Mouse (Mus musculus) ovary, postnatal 14 days (tissue): Measurements from ENCODE around the gene Rnh1.

Experiments used
- DNase-seq: peaks from one replicate; pipeline ENCODE4 v3.0.0; 2022; ENCODE audit warnings: low spot score

Gene Rnh1

GRCm38 (mm10) chr7:141172116-141173006 is at the start of gene Rnh1:
TSS of gene Rnh1 (minus strand) at chr7:141172857.
- peak; percentile 78 for DNase-seq

GRCm38 (mm10) chr7:141222126-141222467 is 49.4 kb upstream of the Rnh1 start:
- no peak for DNase-seq

- peak; percentile 90 for DNase-seq
These were observed 48.8 kb upstream of the Rnh1 start for GRCm38 (mm10) chr7:141221249-141222125.

GRCm38 (mm10) chr7:141220377-141220776 is 47.7 kb upstream of the Rnh1 start:
- no peak for DNase-seq

GRCm38 (mm10) chr7:141219558-141220099 is 47.0 kb upstream of the Rnh1 start:
- DNase-seq = no peak

GRCm38 (mm10) chr7:141218557-141219133 is 46.0 kb upstream of the Rnh1 start:
- DNase-seq = no peak

GRCm38 (mm10) chr7:141218141-141218540 is 45.5 kb upstream of the Rnh1 start:
- DNase-seq = no peak

GRCm38 (mm10) chr7:141217343-141218013 is 44.8 kb upstream of the Rnh1 start:
- DNase-seq = no peak

GRCm38 (mm10) chr7:141216894-141217293 is 44.2 kb upstream of the Rnh1 start:
- no peak for DNase-seq

- DNase-seq = no peak
These were observed 43.5 kb upstream of the Rnh1 start for GRCm38 (mm10) chr7:141215880-141216733.

- DNase-seq = peak; percentile 85
These were observed 42.6 kb upstream of the Rnh1 start, which contains the start of gene Rassf7 for GRCm38 (mm10) chr7:141215101-141215879. TSS of gene Rassf7 (plus strand) at chr7:141215860.

GRCm38 (mm10) chr7:141214310-141214709 is 41.7 kb upstream of the Rnh1 start:
- no peak for DNase-seq

GRCm38 (mm10) chr7:141213605-141214235 is 41.1 kb upstream of the Rnh1 start, which contains the start of gene Lmntd2:
TSS of gene Lmntd2 (minus strand) at chr7:141214080.
- no peak for DNase-seq

- DNase-seq = no peak
These were observed 40.5 kb upstream of the Rnh1 start for GRCm38 (mm10) chr7:141213133-141213532.

- DNase-seq = no peak
These were observed 38.0 kb upstream of the Rnh1 start for GRCm38 (mm10) chr7:141210606-141211131.

- DNase-seq = no peak
These were observed 37.5 kb upstream of the Rnh1 start for GRCm38 (mm10) chr7:141210137-141210536.

GRCm38 (mm10) chr7:141209526-141209925 is 36.9 kb upstream of the Rnh1 start:
- no peak for DNase-seq

GRCm38 (mm10) chr7:141206182-141206937 is 33.7 kb upstream of the Rnh1 start:
- DNase-seq = no peak
